Mouse (Mus musculus) midbrain, embryonic 11.5 days (tissue): ENCODE data around the gene Nr1i3. TPM values are rescaled to one million over a fixed set of nuclear protein-coding genes. Genes with fewer than 3 reads are reported as not detected.

ENCODE experiments used
- ATAC-seq: fragments of 200-750 bp; cut with Nextera tagmentation; 2 replicates; pipeline ENCODE4 v1.8.0; 2017; ENCODE audit warnings: moderate TSS enrichment, moderate library complexity; ENCODE audit not compliant: low FRiP score
- DNase-seq: peaks from one replicate; pipeline ENCODE4 v3.0.0; 2015; ENCODE audit warnings: low spot score; ENCODE audit errors: missing footprints
- H3K27ac ChIP-seq: fragments of 300-500 bp; sonication (generic); 2 replicates; pipeline ENCODE4 v1.5.1; 2014; ENCODE audit warnings: low read depth, low read length
- H3K27me3 ChIP-seq: fragments of 300-500 bp; sonication (generic); 2 replicates; pipeline ENCODE4 v1.6.1; 2014; ENCODE audit warnings: mild to moderate bottlenecking, low read length, moderate library complexity, mixed read lengths; ENCODE audit not compliant: control insufficient read depth, insufficient read depth
- H3K36me3 ChIP-seq: fragments of 300-500 bp; sonication (generic); 2 replicates; pipeline ENCODE4 v1.6.1; 2014; ENCODE audit warnings: mild to moderate bottlenecking, low read length, moderate library complexity, mixed read lengths; ENCODE audit not compliant: control insufficient read depth, insufficient read depth
- H3K4me1 ChIP-seq: fragments of 300-500 bp; sonication (generic); 2 replicates; pipeline ENCODE4 v1.6.1; 2014; ENCODE audit warnings: low read length; ENCODE audit not compliant: control insufficient read depth, insufficient read depth
- H3K4me2 ChIP-seq: fragments of 300-500 bp; sonication (generic); 2 replicates; pipeline ENCODE4 v1.6.1; 2014; ENCODE audit warnings: mild to moderate bottlenecking, moderate library complexity
- H3K4me3 ChIP-seq: fragments of 300-500 bp; sonication (generic); 2 replicates; pipeline ENCODE4 v1.5.1; 2014; ENCODE audit warnings: low read depth, low read length
- H3K9ac ChIP-seq: fragments of 300-500 bp; sonication (generic); 2 replicates; pipeline ENCODE4 v1.6.1; 2014; ENCODE audit warnings: low read length
- H3K9me3 ChIP-seq: fragments of 300-500 bp; sonication (generic); 2 replicates; pipeline ENCODE4 v1.6.1; 2016; ENCODE audit warnings: low read length; ENCODE audit not compliant: control insufficient read depth
- WGBS: fragments of 180-500 bp; shearing (Covaris S2); extraction: QIAGEN DNeasy Blood & Tissue Kit; methylation state at CpG from one replicate; pipeline ENCODE4 v1.1.7; 2014; 5-methylcytosine and 5-hydroxymethylcytosine counted together
- polyA plus RNA-seq: library from polyadenylated mRNA; unstranded; fragments of >200 nt; fragmentation: Nextera tagmentation; extraction: Ambion mirVana; gene quantifications from 2 replicates; pipeline ENCODE4 v1.2.1, GENCODE M21; 2014

Nr1i3 gene
- 0.10 and 0.18 TPM in 2 replicates for polyA plus RNA-seq

DNA sequence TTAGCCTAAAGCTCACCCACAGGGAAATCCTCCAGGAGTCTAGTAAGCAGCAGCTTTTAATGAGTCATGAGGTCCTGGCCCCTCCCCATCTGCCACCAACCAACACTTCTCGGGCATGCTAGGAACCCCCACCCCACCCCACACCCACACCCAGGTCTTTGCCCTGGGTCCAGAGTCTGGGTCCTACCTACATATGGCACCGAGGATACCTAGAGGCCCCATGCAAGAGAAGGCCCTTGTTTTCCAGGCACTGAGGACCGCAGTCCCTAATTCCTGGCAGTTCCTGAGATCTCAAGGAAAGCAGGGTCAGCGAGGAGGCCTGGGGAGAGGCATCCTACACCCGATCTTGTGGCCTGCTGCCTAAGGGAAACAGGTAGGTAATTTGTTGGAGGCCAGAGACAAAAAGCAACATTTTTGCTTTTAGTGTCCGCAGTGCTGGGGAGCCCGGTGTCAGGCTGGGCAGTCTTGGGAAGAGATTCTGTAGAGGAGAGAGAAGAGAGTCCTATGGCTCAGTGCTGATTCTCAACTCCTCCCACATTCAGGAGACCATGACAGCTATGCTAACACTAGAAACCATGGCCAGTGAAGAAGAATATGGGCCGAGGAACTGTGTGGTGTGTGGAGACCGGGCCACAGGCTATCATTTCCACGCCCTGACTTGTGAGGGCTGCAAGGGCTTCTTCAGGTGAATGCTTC lies at the start of gene Nr1i3:
Gene Nr1i3 (plus strand): TSS at position 170 of the 696 bp plus-strand sequence.
- no peak within 1 kb of the TSS for H3K4me3 ChIP-seq
- H3K27ac ChIP-seq = no peak within 1 kb of the TSS
- H3K27me3 ChIP-seq = no peaks in the 10 kb centered on the region; the same call in 1 of the 2 replicates
- H3K36me3 ChIP-seq = peaks cover 2% of the 10 kb centered on the region; the same call in 1 of the 2 replicates
- DNase-seq (no peak), ATAC-seq (no peak)
- H3K9me3 ChIP-seq = no peaks in the 10 kb centered on the region
- H3K4me2 ChIP-seq = no peak within 1 kb of the TSS
- H3K4me1 ChIP-seq = no peaks in the 10 kb centered on the region
- WGBS = 66% methylated on average over 10 of the region's 10 CpGs
- H3K9ac ChIP-seq = no peak within 1 kb of the TSS

GRCm38 (mm10) chr1:171164258-171164657 lies 49.5 kb upstream of the Nr1i3 start:
- no peak overlapping the region for H3K9ac ChIP-seq
- ATAC-seq (no peak), DNase-seq (peak; percentile 89)
- peaks cover 6% of the 10 kb centered on the region for H3K27me3 ChIP-seq
- no peaks in the 10 kb centered on the region for H3K36me3 ChIP-seq
- 27% methylated on average over 3 of the region's 3 CpGs for WGBS
- no peaks in the 10 kb centered on the region for H3K9me3 ChIP-seq
- no peak overlapping the region for H3K4me3 ChIP-seq
- 0 out of 2 replicates have a peak, but pooled peaks cover 3% of the 10 kb centered on the region for H3K4me1 ChIP-seq
- no peak overlapping the region for H3K27ac ChIP-seq
- H3K4me2 ChIP-seq = no peak overlapping the region

DNA sequence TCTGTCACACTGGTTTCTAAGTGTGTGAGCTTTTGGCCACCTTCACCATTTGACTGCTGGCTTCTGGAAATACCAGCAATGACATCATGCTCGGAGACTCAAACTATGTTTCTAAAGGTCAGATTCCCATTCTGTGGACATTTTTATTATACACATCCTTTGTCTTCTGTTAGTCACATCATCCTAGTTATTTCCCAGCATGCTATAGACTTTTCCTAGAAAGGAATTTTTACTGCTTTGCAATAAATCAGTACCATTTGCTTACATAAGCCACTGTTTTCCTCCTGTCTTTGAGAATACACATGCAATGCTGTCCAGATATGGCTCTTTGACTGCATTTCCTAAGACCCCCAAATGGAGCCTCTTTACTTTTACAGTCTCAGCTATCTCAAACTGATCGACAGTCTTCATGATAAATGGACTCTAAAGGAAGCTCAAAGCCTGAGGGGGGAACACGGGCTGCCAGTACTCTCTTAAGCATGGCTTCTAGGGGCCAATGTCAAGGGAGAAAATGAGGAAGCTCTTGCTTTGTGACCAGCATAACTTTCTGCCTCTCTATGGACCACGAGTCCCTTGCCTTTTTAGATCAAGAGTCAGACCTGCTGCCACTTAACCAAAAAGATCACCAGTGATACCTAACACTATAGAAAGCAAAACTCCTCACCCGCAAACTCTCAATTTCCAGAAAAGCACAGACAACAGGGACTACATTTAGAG lies 48.0 kb upstream of the Nr1i3 start:
- H3K36me3 ChIP-seq = no peaks in the 10 kb centered on the region
- no peak for ATAC-seq
- no peak overlapping the region for H3K4me3 ChIP-seq
- no peak overlapping the region for H3K9ac ChIP-seq
- no peak overlapping the region for H3K4me2 ChIP-seq
- no peak for DNase-seq
- no peaks in the 10 kb centered on the region for H3K9me3 ChIP-seq
- H3K27me3 ChIP-seq = no peaks in the 10 kb centered on the region
- 83% methylated on average over 5 of the region's 5 CpGs for WGBS
- H3K27ac ChIP-seq = no peak overlapping the region
- H3K4me1 ChIP-seq = no peaks in the 10 kb centered on the region

DNA sequence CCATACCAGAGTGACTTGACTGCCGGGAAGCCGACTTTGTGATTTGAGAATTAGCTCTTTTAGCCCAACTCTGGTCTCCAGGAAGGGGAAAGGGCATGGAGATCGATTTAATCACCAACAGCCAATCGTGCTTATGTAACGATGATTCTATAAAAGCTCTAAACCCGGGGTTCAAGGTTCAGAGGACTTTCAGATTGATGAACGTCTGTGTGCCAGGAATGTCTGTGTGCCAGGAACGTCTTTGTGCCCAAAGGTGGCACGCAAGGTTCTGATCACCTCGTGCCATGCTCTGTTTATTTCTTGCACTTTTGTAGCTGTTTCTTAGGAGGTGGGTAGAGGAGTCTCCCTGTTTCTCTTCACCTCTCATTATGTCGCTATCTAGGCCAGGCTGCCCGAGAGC lies 44.9 kb upstream of the Nr1i3 start:
- H3K4me2 ChIP-seq = no peak overlapping the region
- H3K9ac ChIP-seq = no peak overlapping the region
- 88% methylated on average over 12 of the region's 12 CpGs for WGBS
- H3K27ac ChIP-seq = no peak overlapping the region
- H3K27me3 ChIP-seq = no peaks in the 10 kb centered on the region
- H3K36me3 ChIP-seq = no peaks in the 10 kb centered on the region
- ATAC-seq (no peak), DNase-seq (no peak)
- H3K9me3 ChIP-seq = no peaks in the 10 kb centered on the region
- H3K4me3 ChIP-seq = no peak overlapping the region
- no peaks in the 10 kb centered on the region for H3K4me1 ChIP-seq

DNA sequence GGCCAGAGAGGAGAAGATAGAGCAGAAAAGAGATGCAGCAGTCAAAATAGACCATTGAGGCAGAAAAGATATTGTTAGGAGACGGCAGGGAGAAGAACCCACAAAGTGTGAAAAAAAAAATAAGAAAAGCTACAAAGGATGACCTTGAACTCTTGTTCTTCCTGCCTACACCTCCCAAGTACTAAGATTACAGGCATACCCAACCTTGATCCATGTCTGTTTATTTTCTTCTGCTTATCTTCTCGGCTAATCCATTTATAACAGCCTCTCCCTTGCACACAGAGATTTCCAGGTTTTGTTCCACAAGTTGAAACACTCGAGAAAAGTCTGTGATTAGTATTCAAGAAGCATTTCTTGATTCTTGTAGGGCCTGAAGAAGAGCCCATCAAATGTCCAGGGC lies 43.9 kb upstream of the Nr1i3 start:
- H3K9ac ChIP-seq = no peak overlapping the region
- H3K4me2 ChIP-seq = no peak overlapping the region
- DNase-seq (no peak), ATAC-seq (no peak)
- no peak overlapping the region for H3K27ac ChIP-seq
- H3K27me3 ChIP-seq = no peaks in the 10 kb centered on the region
- 62% methylated on average over 3 of the region's 3 CpGs for WGBS
- no peaks in the 10 kb centered on the region for H3K36me3 ChIP-seq
- H3K4me1 ChIP-seq = no peaks in the 10 kb centered on the region
- H3K9me3 ChIP-seq = no peaks in the 10 kb centered on the region
- H3K4me3 ChIP-seq = no peak overlapping the region

GRCm38 (mm10) chr1:171171138-171171537 lies 42.6 kb upstream of the Nr1i3 start:
- Histone ChIP-seq H3K9ac (no peak overlapping the region), H3K9me3 (no peaks in the 10 kb centered on the region), H3K4me2 (no peak overlapping the region), H3K4me1 (no peaks in the 10 kb centered on the region), H3K27ac (no peak overlapping the region), H3K27me3 (no peaks in the 10 kb centered on the region), H3K4me3 (no peak overlapping the region), H3K36me3 (no peaks in the 10 kb centered on the region)
- DNase-seq (no peak), ATAC-seq (no peak)
- WGBS = 69% methylated on average over 3 of the region's 3 CpGs

DNA sequence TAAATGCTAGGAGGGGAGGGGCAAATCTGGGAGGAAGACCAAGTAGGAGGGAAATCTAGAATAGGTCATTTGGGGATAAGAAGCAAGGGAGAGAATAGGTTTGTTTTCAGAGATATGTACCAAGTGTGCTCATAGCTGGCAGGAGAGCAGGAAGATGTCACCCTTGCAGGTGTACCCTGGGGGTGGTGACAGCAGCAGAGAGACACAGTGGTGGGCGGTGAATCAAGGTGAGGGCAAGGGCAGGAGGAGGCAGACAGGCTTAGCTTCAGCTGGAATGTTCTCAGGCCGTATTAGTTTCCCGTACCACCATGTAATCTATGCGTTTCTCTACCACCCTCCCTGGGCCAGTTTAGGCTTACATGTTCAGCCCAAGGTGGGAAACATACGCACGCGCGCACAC lies 41.0 kb upstream of the Nr1i3 start:
- DNase-seq (no peak), ATAC-seq (no peak)
- no peak overlapping the region for H3K27ac ChIP-seq
- H3K4me3 ChIP-seq = no peak overlapping the region
- H3K36me3 ChIP-seq = no peaks in the 10 kb centered on the region
- H3K9me3 ChIP-seq = no peaks in the 10 kb centered on the region
- WGBS = 94% methylated on average over 8 of the region's 8 CpGs
- no peak overlapping the region for H3K9ac ChIP-seq
- no peak overlapping the region for H3K4me2 ChIP-seq
- H3K4me1 ChIP-seq = no peaks in the 10 kb centered on the region
- H3K27me3 ChIP-seq = no peaks in the 10 kb centered on the region

- no peak overlapping the region for H3K4me3 ChIP-seq
- H3K9ac ChIP-seq = no peak overlapping the region
- no peaks in the 10 kb centered on the region for H3K27me3 ChIP-seq
- 83% methylated on average over 5 of the region's 5 CpGs for WGBS
- H3K4me2 ChIP-seq = no peak overlapping the region
- DNase-seq = no peak
- no peaks in the 10 kb centered on the region for H3K36me3 ChIP-seq
- ATAC-seq = no peak
- no peaks in the 10 kb centered on the region for H3K9me3 ChIP-seq
- no peak overlapping the region for H3K27ac ChIP-seq
- no peaks in the 10 kb centered on the region for H3K4me1 ChIP-seq
Observed at GRCm38 (mm10) chr1:171179487-171180171, 34.1 kb upstream of the Nr1i3 start.

DNA sequence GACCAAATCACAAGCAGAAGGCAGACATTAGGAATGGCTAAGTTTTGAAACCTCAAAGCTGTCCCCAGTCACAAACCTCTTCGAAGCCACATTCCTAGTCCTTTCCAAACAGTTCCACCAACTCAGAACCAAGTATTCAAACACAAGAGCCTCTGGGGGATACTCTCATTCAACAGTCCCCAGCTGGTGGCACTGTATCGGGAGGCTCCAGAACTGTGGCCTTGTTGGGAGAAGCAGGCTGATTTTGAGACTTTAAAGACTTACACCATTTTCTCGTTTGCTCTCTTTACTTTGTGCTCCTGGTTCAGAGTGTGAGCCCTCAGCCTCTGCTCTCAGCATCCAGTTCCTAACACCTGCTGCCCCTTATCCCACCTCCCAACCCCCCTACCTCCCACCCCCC lies 30.7 kb upstream of the Nr1i3 start:
- Histone ChIP-seq H3K36me3 (no peaks in the 10 kb centered on the region), H3K27ac (no peak overlapping the region), H3K4me1 (no peaks in the 10 kb centered on the region), H3K9ac (no peak overlapping the region), H3K4me3 (no peak overlapping the region), H3K4me2 (no peak overlapping the region), H3K9me3 (no peaks in the 10 kb centered on the region), H3K27me3 (no peaks in the 10 kb centered on the region)
- peak; percentile 57 for DNase-seq
- WGBS = 87% methylated on average over 3 of the region's 3 CpGs
- no peak for ATAC-seq
